Mouse (Mus musculus) left cerebral cortex, adult 2 months (tissue): ENCODE measurements around the gene Kpna2. TPM values are rescaled to one million over a fixed set of nuclear protein-coding genes. Genes with fewer than 3 reads are reported as not detected.

Experiments used
- DNase-seq, 2 experiments: peaks; one replicate each; pipeline ENCODE4 v3.0.0; 2021 to 2022; ENCODE audit warnings: low spot score in 2 of 2, mixed read lengths in 1 of 2; ENCODE audit errors: extremely low spot score in 1 of 2
- H3K27ac ChIP-seq: fragments of 200-600 bp; 2 replicates; pipeline ENCODE4 v1.8.1; 2022
- H3K4me3 ChIP-seq: fragments of 200-600 bp; 2 replicates; pipeline ENCODE4 v1.8.1; 2022
- CTCF ChIP-seq: fragments of 200-600 bp; IDR thresholded peaks from 2 replicates; pipeline ENCODE4 v1.8.1; 2022; ENCODE audit warnings: antibody characterized with exemption, mild to moderate bottlenecking, moderate library complexity
- intact Hi-C: fragments of 180-260 bp; cut with DNase I; formaldehyde crosslinking; loops from one replicate; pipeline ENCODE4 v1.15.1; 2025
- total RNA-seq, 2 experiments: library from RNA; stranded (reverse); gene quantifications; 2 replicates each; pipeline ENCODE4 v1.2.3; 2021

The Kpna2 gene
- total RNA-seq, 2 experiments from 2014 or later, result 20.6 to 31.7 TPM

GRCm38 (mm10) chr11:106954116-106954515 is 45.2 kb downstream of the Kpna2 start:
- intact Hi-C loops, result no loop called here
- DNase-seq, result no peak
- no peak for TF ChIP-seq CTCF
- no peak overlapping the region for H3K4me3 ChIP-seq
- no peak overlapping the region for H3K27ac ChIP-seq

Other genes with a start within 250 kb of the Kpna2 start
- 10 to 100 TPM; 17.3 to 22.0 TPM for gene Pecam1, start 248.9 kb downstream of the Kpna2 start, total RNA-seq
- gene Milr1, start 248.3 kb downstream of the Kpna2 start, total RNA-seq, result under 1 TPM in 1 of 2 experiments, not detected in 1; 0.44 TPM
- gene Polg2, start 220.0 kb downstream of the Kpna2 start, total RNA-seq, result 1 to 10 TPM; 3.2 to 4.2 TPM
- 100 to 1,000 TPM; 652 to 679 TPM for gene Ddx5, start 210.4 kb downstream of the Kpna2 start, total RNA-seq
- 10 to 100 TPM; 12.6 to 15.1 TPM for gene Cep95, start 210.3 kb downstream of the Kpna2 start, total RNA-seq
- gene Smurf2, start 78.8 kb downstream of the Kpna2 start, total RNA-seq, result 10 to 100 TPM; 25.7 to 28.3 TPM
- 1 to 10 TPM; 2.7 to 3.3 TPM for gene 1810010H24Rik, start 26.1 kb upstream of the Kpna2 start, total RNA-seq
- 10 to 100 TPM; 67.3 to 68.2 TPM for gene Bptf, start 132.6 kb upstream of the Kpna2 start, total RNA-seq
- gene Nol11, start 189.8 kb upstream of the Kpna2 start, total RNA-seq, result 10 to 100 TPM; 22.8 to 24.4 TPM